Mouse (Mus musculus) layer of hippocampus, adult 11-12 months (tissue): Measurements from ENCODE around the gene Mbd3l1.

Source experiments
- DNase-seq: peaks from one replicate; pipeline ENCODE4 v3.0.0; 2022; ENCODE audit warnings: low spot score

Mbd3l1 gene

GRCm38 (mm10) chr9:18478168-18478567, at the start of gene Mbd3l1, which contains the start of gene Zfp558:
Gene Mbd3l1, plus strand, starts transcription at chr9:18478359.
Gene Zfp558, minus strand, starts transcription at chr9:18478268.
- DNase-seq, result no peak

- no peak for DNase-seq
Measured at GRCm38 (mm10) chr9:18430354-18430753, 47.8 kb upstream of the Mbd3l1 start, which contains the start of gene Mbd3l2. Gene Mbd3l2, plus strand, starts transcription at chr9:18430654.

GRCm38 (mm10) chr9:18431687-18432086, 46.5 kb upstream of the Mbd3l1 start:
- peak; percentile 3 for DNase-seq

- DNase-seq, result no peak
Measured at GRCm38 (mm10) chr9:18456520-18456919, 21.6 kb upstream of the Mbd3l1 start.

- no peak for DNase-seq
Measured at GRCm38 (mm10) chr9:18467350-18467749, 10.8 kb upstream of the Mbd3l1 start.

GRCm38 (mm10) chr9:18468005-18468404, 10.2 kb upstream of the Mbd3l1 start:
- DNase-seq, result no peak

GRCm38 (mm10) chr9:18473324-18474128, 4.6 kb upstream of the Mbd3l1 start:
- peak; percentile 69 for DNase-seq

GRCm38 (mm10) chr9:18508098-18508497, 29.9 kb downstream of the Mbd3l1 start:
- DNase-seq, result peak; percentile 2
